Mouse (Mus musculus) spleen, adult 2 months (tissue): ENCODE results near the gene Cpa3.

Experiments
- CTCF ChIP-seq: fragments of 200-500 bp; IDR thresholded peaks from 2 replicates; pipeline ENCODE4 v1.5.1; 2011; ENCODE audit warnings: mild to moderate bottlenecking, inconsistent platforms; ENCODE audit not compliant: insufficient read depth, insufficient read length, insufficient replicate concordance; ENCODE audit errors: extremely low read depth
- POLR2A ChIP-seq: fragments of 200-500 bp; IDR thresholded peaks from 2 replicates; pipeline ENCODE4 v1.6.1; 2011; ENCODE audit warnings: low read depth, low read length, inconsistent platforms

DNA sequence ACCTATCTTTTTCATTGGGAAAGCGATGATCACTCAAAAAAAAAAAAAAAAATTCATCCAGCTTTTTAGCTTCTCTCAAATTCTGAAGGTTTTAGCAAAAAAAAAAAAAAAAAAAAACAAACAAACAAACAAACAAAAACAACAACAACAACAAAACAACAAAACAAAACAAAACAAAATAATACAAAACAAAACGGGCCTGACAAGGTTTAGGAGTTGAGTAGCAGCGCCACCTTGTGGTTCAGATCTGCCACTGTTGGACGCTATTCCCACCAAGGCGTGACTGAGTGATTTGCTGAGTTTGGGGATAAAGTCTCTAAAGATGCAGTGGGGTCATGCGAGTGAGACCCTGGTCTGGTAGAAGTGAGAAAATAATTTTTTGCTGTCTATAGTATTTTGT is 43.1 kb downstream of the Cpa3 start:
- peak; percentile 68; the same call in 1 of the 2 replicates for TF ChIP-seq CTCF
- TF ChIP-seq POLR2A: no peak
